Mouse (Mus musculus) macrophage (primary cell): ENCODE results near the gene Isl2. TPM values are rescaled to one million over a fixed set of nuclear protein-coding genes. Genes with fewer than 3 reads are reported as not detected.

Experiments
- H3K27ac ChIP-seq: fragments of 350-480 bp; formaldehyde crosslinking; 2 replicates; pipeline ENCODE4 v1.9.0; 2021
- H3K36me3 ChIP-seq: fragments of 350-480 bp; formaldehyde crosslinking; 2 replicates; pipeline ENCODE4 v1.9.0; 2021; ENCODE audit errors: inconsistent target
- H3K4me3 ChIP-seq: fragments of 350-480 bp; formaldehyde crosslinking; 2 replicates; pipeline ENCODE4 v1.9.0; 2021; ENCODE audit errors: inconsistent target
- H3K79me2 ChIP-seq: fragments of 350-480 bp; formaldehyde crosslinking; 2 replicates; pipeline ENCODE4 v1.9.0; 2021; ENCODE audit errors: inconsistent target
- WGBS: methylation state at CpG from one replicate; pipeline ENCODE4 v1.1.7; 2026; ENCODE audit warnings: inconsistent platforms; ENCODE audit not compliant: missing documents; 5-methylcytosine and 5-hydroxymethylcytosine counted together
- polyA plus RNA-seq: library from polyadenylated mRNA; stranded (reverse); fragments of 250-400 nt; gene quantifications from 3 replicates; pipeline ENCODE4 v1.2.4, GENCODE M21; 2018; ENCODE audit warnings: inconsistent platforms
- total RNA-seq, 78 experiments: library from RNA; depleted of rRNA; stranded (reverse); fragments of 250-400 nt; gene quantifications; 1 replicate in 9 of 78; 2 replicates in 24 of 78; 3 replicates in 43 of 78; 4 replicates in 2 of 78; pipeline ENCODE4 v1.2.4; 2018; ENCODE audit warnings: inconsistent platforms in 56 of 78

Gene Isl2
- not detected for total RNA-seq (2018; cell fraction: chromatin; rRNA removed)
- not detected for total RNA-seq (2018; cell fraction: cytosol; rRNA removed)
- total RNA-seq (2018; cell fraction: nucleus; rRNA removed), result under 1 TPM in 1 of 26 experiments, not detected in 25; 0.30 TPM
- not detected in 3 replicates for polyA plus RNA-seq

GRCm38 (mm10) chr9:55538377-55538776 lies at the start of gene Isl2:
Gene Isl2 (plus strand): TSS chr9:55538672.
- Histone ChIP-seq H3K27ac (no peak within 1 kb of the TSS), H3K79me2 (no peaks in the 10 kb centered on the region), H3K4me3 (no peak within 1 kb of the TSS), H3K36me3 (no peaks in the 10 kb centered on the region)
- 23% methylated on average over 3 of the region's 4 CpGs for WGBS

- Histone ChIP-seq H3K36me3 (no peaks in the 10 kb centered on the region), H3K4me3 (no peak overlapping the region), H3K27ac (no peak overlapping the region), H3K79me2 (peaks cover 85% of the 10 kb centered on the region)
- 86% methylated on average over 2 of the region's 3 CpGs for WGBS
Measured at GRCm38 (mm10) chr9:55507922-55508321, 30.6 kb upstream of the Isl2 start.

- WGBS, result 92% methylated on average over 4 of the region's 4 CpGs
- Histone ChIP-seq H3K36me3 (no peaks in the 10 kb centered on the region), H3K27ac (no peak overlapping the region), H3K79me2 (peaks cover 78% of the 10 kb centered on the region), H3K4me3 (no peak overlapping the region)
Measured at GRCm38 (mm10) chr9:55508701-55509100, 29.8 kb upstream of the Isl2 start.

GRCm38 (mm10) chr9:55509731-55510130 lies 28.7 kb upstream of the Isl2 start:
- no peak overlapping the region for H3K4me3 ChIP-seq
- peaks cover 67% of the 10 kb centered on the region for H3K79me2 ChIP-seq
- H3K27ac ChIP-seq, result no peak overlapping the region
- H3K36me3 ChIP-seq, result no peaks in the 10 kb centered on the region
- 70% methylated on average over 1 of the region's 1 CpGs for WGBS

GRCm38 (mm10) chr9:55510651-55511235 lies 27.7 kb upstream of the Isl2 start:
- no peaks in the 10 kb centered on the region for H3K36me3 ChIP-seq
- H3K4me3 ChIP-seq, result peak overlapping the region; percentile 58
- WGBS, result 86% methylated on average over 10 of the region's 10 CpGs
- H3K79me2 ChIP-seq, result peaks cover 57% of the 10 kb centered on the region
- H3K27ac ChIP-seq, result no peak overlapping the region

GRCm38 (mm10) chr9:55511521-55511993 lies 26.9 kb upstream of the Isl2 start:
- Histone ChIP-seq H3K4me3 (peak overlapping the region; percentile 58), H3K79me2 (peaks cover 49% of the 10 kb centered on the region), H3K36me3 (no peaks in the 10 kb centered on the region), H3K27ac (peak overlapping the region; percentile 39)
- WGBS, result under 1% methylated on average over 32 of the region's 32 CpGs

GRCm38 (mm10) chr9:55512027-55512543 lies 26.4 kb upstream of the Isl2 start, which contains the start of gene Etfa:
Gene Etfa (minus strand): TSS chr9:55512243.
- under 1% methylated on average over 47 of the region's 47 CpGs for WGBS
- peaks cover 44% of the 10 kb centered on the region for H3K79me2 ChIP-seq
- H3K36me3 ChIP-seq, result no peaks in the 10 kb centered on the region
- peak within 1 kb of the TSS; percentile 39 for H3K27ac ChIP-seq
- H3K4me3 ChIP-seq, result peak within 1 kb of the TSS; percentile 58

GRCm38 (mm10) chr9:55525716-55526115 lies 12.8 kb upstream of the Isl2 start:
- no peak overlapping the region for H3K27ac ChIP-seq
- no peak overlapping the region for H3K4me3 ChIP-seq
- no peaks in the 10 kb centered on the region for H3K79me2 ChIP-seq
- 70% methylated on average over 4 of the region's 4 CpGs for WGBS
- H3K36me3 ChIP-seq, result no peaks in the 10 kb centered on the region

GRCm38 (mm10) chr9:55535907-55536306 lies 2.6 kb upstream of the Isl2 start:
- WGBS, result 6% methylated on average over 3 of the region's 3 CpGs
- H3K79me2 ChIP-seq, result no peaks in the 10 kb centered on the region
- no peaks in the 10 kb centered on the region for H3K36me3 ChIP-seq
- H3K4me3 ChIP-seq, result no peak overlapping the region
- no peak overlapping the region for H3K27ac ChIP-seq

GRCm38 (mm10) chr9:55539006-55539405 lies 534 bp downstream of the Isl2 start:
- WGBS, result 19% methylated on average over 1 of the region's 1 CpGs

GRCm38 (mm10) chr9:55539661-55540390 lies 1.4 kb downstream of the Isl2 start:
- 8% methylated on average over 31 of the region's 31 CpGs for WGBS
- H3K79me2 ChIP-seq, result no peaks in the 10 kb centered on the region
- no peaks in the 10 kb centered on the region for H3K36me3 ChIP-seq
- H3K4me3 ChIP-seq, result no peak overlapping the region
- H3K27ac ChIP-seq, result no peak overlapping the region

More at GRCm38 (mm10) chr9:55539006-55539405, 534 bp downstream of the Isl2 start:
- Histone ChIP-seq H3K4me3 (no peak overlapping the region), H3K36me3 (no peaks in the 10 kb centered on the region), H3K79me2 (no peaks in the 10 kb centered on the region), H3K27ac (no peak overlapping the region)

GRCm38 (mm10) chr9:55540391-55540770 lies 1.9 kb downstream of the Isl2 start:
- Histone ChIP-seq H3K36me3 (no peaks in the 10 kb centered on the region), H3K79me2 (no peaks in the 10 kb centered on the region), H3K4me3 (no peak overlapping the region), H3K27ac (no peak overlapping the region)
- 4% methylated on average over 12 of the region's 12 CpGs for WGBS

GRCm38 (mm10) chr9:55540888-55541287 lies 2.4 kb downstream of the Isl2 start:
- Histone ChIP-seq H3K79me2 (no peaks in the 10 kb centered on the region), H3K4me3 (no peak overlapping the region; the same call in 1 of the 2 replicates), H3K27ac (no peak overlapping the region), H3K36me3 (no peaks in the 10 kb centered on the region)
- WGBS, result 2% methylated on average over 28 of the region's 28 CpGs

GRCm38 (mm10) chr9:55541681-55542365 lies 3.4 kb downstream of the Isl2 start:
- 4% methylated on average over 53 of the region's 59 CpGs for WGBS
- H3K79me2 ChIP-seq, result no peaks in the 10 kb centered on the region
- no peaks in the 10 kb centered on the region for H3K36me3 ChIP-seq
- no peak overlapping the region; the same call in 1 of the 2 replicates for H3K4me3 ChIP-seq
- no peak overlapping the region for H3K27ac ChIP-seq
